Mouse (Mus musculus) heart, embryonic 14.5 days (tissue): Measurements from ENCODE around the gene Mlf2. TPM values are rescaled to one million over a fixed set of nuclear protein-coding genes. Genes with fewer than 3 reads are reported as not detected.

Experiments
- ATAC-seq: fragments of 200-750 bp; cut with Nextera tagmentation; 2 replicates; pipeline ENCODE4 v1.8.0; 2017; ENCODE audit warnings: low read depth, moderate TSS enrichment; ENCODE audit not compliant: insufficient number of reproducible peaks, insufficient read depth, low FRiP score
- H3K27ac ChIP-seq, 2 experiments: fragments of 200-500 bp in 1 of 2; fragments of 300-500 bp in 1 of 2; sonication (generic) in 1 of 2; replicated peaks in 1 of 2; 2 replicates each; pipeline ENCODE4 v1.5.1; 2012 to 2014; ENCODE audit warnings: low read depth in 2 of 2, low read length in 2 of 2, control low read depth in 1 of 2, mild to moderate bottlenecking in 1 of 2, mixed read lengths in 1 of 2; ENCODE audit not compliant: control insufficient read depth in 1 of 2, insufficient read depth in 1 of 2
- H3K27me3 ChIP-seq: fragments of 300-500 bp; sonication (generic); 2 replicates; pipeline ENCODE4 v1.6.1; 2014; ENCODE audit warnings: mild to moderate bottlenecking, low read length, control low read depth; ENCODE audit not compliant: control insufficient read depth, insufficient read depth
- H3K36me3 ChIP-seq: fragments of 300-500 bp; sonication (generic); 2 replicates; pipeline ENCODE4 v1.6.1; 2014; ENCODE audit warnings: mild to moderate bottlenecking, control low read depth, low read length, mixed read lengths; ENCODE audit not compliant: control insufficient read depth, insufficient read depth
- H3K4me1 ChIP-seq, 2 experiments: fragments of 200-500 bp in 1 of 2; fragments of 300-500 bp in 1 of 2; sonication (generic) in 1 of 2; 2 replicates each; pipeline ENCODE4 v1.6.1; 2012 to 2014; ENCODE audit warnings: low read length in 2 of 2, control low read depth in 1 of 2, mixed read lengths in 1 of 2; ENCODE audit not compliant: control insufficient read depth in 2 of 2, insufficient read depth in 2 of 2
- H3K4me2 ChIP-seq: fragments of 300-500 bp; sonication (generic); 2 replicates; pipeline ENCODE4 v1.6.1; 2014; ENCODE audit warnings: mild to moderate bottlenecking, low read length
- H3K4me3 ChIP-seq, 2 experiments: fragments of 200-500 bp in 1 of 2; fragments of 300-500 bp in 1 of 2; sonication (generic) in 1 of 2; 2 replicates each; pipeline ENCODE4 v1.5.1; 2012 to 2014; ENCODE audit warnings: low read length in 2 of 2, mild to moderate bottlenecking in 2 of 2, control low read depth in 1 of 2, low read depth in 1 of 2, moderate library complexity in 1 of 2; ENCODE audit not compliant: control insufficient read depth in 1 of 2, insufficient read depth in 1 of 2
- H3K9ac ChIP-seq: fragments of 300-500 bp; sonication (generic); 2 replicates; pipeline ENCODE4 v1.6.1; 2014; ENCODE audit warnings: mild to moderate bottlenecking, low read length
- H3K9me3 ChIP-seq: fragments of 300-500 bp; sonication (generic); 2 replicates; pipeline ENCODE4 v1.6.1; 2016; ENCODE audit warnings: low read length, control low read depth; ENCODE audit not compliant: control insufficient read depth
- WGBS: fragments of 180-500 bp; shearing (Covaris S2); extraction: QIAGEN DNeasy Blood & Tissue Kit; methylation state at CpG from one replicate; pipeline ENCODE4 v1.1.7; 2014; 5-methylcytosine and 5-hydroxymethylcytosine counted together
- polyA plus RNA-seq: library from polyadenylated mRNA; unstranded; fragments of >200 nt; fragmentation: Nextera tagmentation; extraction: Ambion mirVana; gene quantifications from 2 replicates; pipeline ENCODE4 v1.2.1, GENCODE M21; 2014

Mlf2 gene
- 364 and 365 TPM in 2 replicates for polyA plus RNA-seq

- Histone ChIP-seq H3K36me3 (peaks cover 35% of the 10 kb centered on the region), H3K4me3 (peak within 1 kb of the TSS; percentile 73 to 94), H3K9ac (peak within 1 kb of the TSS; percentile 96), H3K4me2 (peak within 1 kb of the TSS; percentile 74), H3K4me1 (peaks cover 11 to 22% of the 10 kb centered on the region in 2 experiments), H3K27me3 (no peaks in the 10 kb centered on the region), H3K9me3 (no peaks in the 10 kb centered on the region), H3K27ac (peak within 1 kb of the TSS; percentile 87 to 98)
- ATAC-seq: peak; percentile 92
- WGBS: under 1% methylated on average over 57 of the region's 64 CpGs
These were observed at the start of gene Mlf2 for GRCm38 (mm10) chr6:124930754-124931524. TSS of gene Mlf2 (plus strand) at chr6:124931386.

- Histone ChIP-seq H3K36me3 (no peaks in the 10 kb centered on the region), H3K4me2 (no peak overlapping the region), H3K27ac (no peak overlapping the region), H3K4me1 (peaks cover 2 to 3% of the 10 kb centered on the region in 2 experiments; a peak in 2 of 4 replicates), H3K4me3 (no peak overlapping the region), H3K9me3 (no peaks in the 10 kb centered on the region), H3K27me3 (no peaks in the 10 kb centered on the region), H3K9ac (no peak overlapping the region)
- WGBS: 89% methylated on average over 9 of the region's 9 CpGs
- no peak for ATAC-seq
These were observed 49.4 kb upstream of the Mlf2 start for GRCm38 (mm10) chr6:124881821-124882220.

- ATAC-seq: no peak
- no peaks in the 10 kb centered on the region for H3K27me3 ChIP-seq
- WGBS: 72% methylated on average over 10 of the region's 10 CpGs
These were observed 47.8 kb upstream of the Mlf2 start for GRCm38 (mm10) chr6:124883351-124883750.

GRCm38 (mm10) chr6:124884714-124885500 lies 46.3 kb upstream of the Mlf2 start:
- Histone ChIP-seq H3K36me3 (no peaks in the 10 kb centered on the region), H3K9me3 (no peaks in the 10 kb centered on the region), H3K4me3 (no peak overlapping the region), H3K27me3 (no peaks in the 10 kb centered on the region), H3K4me2 (no peak overlapping the region), H3K4me1 (peaks cover 2 to 3% of the 10 kb centered on the region in 2 experiments; a peak in 2 of 4 replicates), H3K27ac (peak overlapping the region; percentile 19 to 69; a peak in 3 of 4 replicates), H3K9ac (no peak overlapping the region)
- 49% methylated on average over 10 of the region's 10 CpGs for WGBS
- peak; percentile 78; the same call in 1 of the 2 replicates for ATAC-seq

More at GRCm38 (mm10) chr6:124883351-124883750, 47.8 kb upstream of the Mlf2 start:
- H3K4me3 ChIP-seq: no peak overlapping the region
- no peak overlapping the region for H3K9ac ChIP-seq
- H3K4me2 ChIP-seq: no peak overlapping the region
- no peak overlapping the region for H3K27ac ChIP-seq
- no peaks in the 10 kb centered on the region for H3K36me3 ChIP-seq
- H3K4me1 ChIP-seq: peaks cover 2 to 3% of the 10 kb centered on the region in 2 experiments; a peak in 2 of 4 replicates
- H3K9me3 ChIP-seq: no peaks in the 10 kb centered on the region

- 89% methylated on average over 8 of the region's 8 CpGs for WGBS
- H3K9me3 ChIP-seq: no peaks in the 10 kb centered on the region
- H3K27me3 ChIP-seq: no peaks in the 10 kb centered on the region
- no peak overlapping the region for H3K27ac ChIP-seq
- no peak for ATAC-seq
- H3K4me1 ChIP-seq: peaks cover 2 to 3% of the 10 kb centered on the region in 2 experiments; a peak in 2 of 4 replicates
- no peak overlapping the region for H3K9ac ChIP-seq
- no peak overlapping the region for H3K4me3 ChIP-seq
- H3K36me3 ChIP-seq: no peaks in the 10 kb centered on the region
- H3K4me2 ChIP-seq: no peak overlapping the region
These were observed 45.2 kb upstream of the Mlf2 start for GRCm38 (mm10) chr6:124885956-124886381.

- WGBS: 82% methylated on average over 9 of the region's 9 CpGs
- ATAC-seq: no peak
- Histone ChIP-seq H3K36me3 (no peaks in the 10 kb centered on the region), H3K4me3 (no peak within 1 kb of the TSS), H3K27ac (no peak within 1 kb of the TSS), H3K27me3 (no peaks in the 10 kb centered on the region), H3K4me1 (peaks cover 2 to 3% of the 10 kb centered on the region in 2 experiments; a peak in 2 of 4 replicates), H3K4me2 (no peak within 1 kb of the TSS), H3K9me3 (no peaks in the 10 kb centered on the region), H3K9ac (no peak within 1 kb of the TSS)
These were observed 43.2 kb upstream of the Mlf2 start, which contains the start of gene Cd4 for GRCm38 (mm10) chr6:124887986-124888385. TSS of gene Cd4 (minus strand) at chr6:124888221.

- no peak for ATAC-seq
- H3K9ac ChIP-seq: no peak overlapping the region
- peaks cover 2 to 3% of the 10 kb centered on the region in 2 experiments; a peak in 2 of 4 replicates for H3K4me1 ChIP-seq
- H3K36me3 ChIP-seq: no peaks in the 10 kb centered on the region
- no peaks in the 10 kb centered on the region for H3K27me3 ChIP-seq
- no peak overlapping the region for H3K4me2 ChIP-seq
- H3K27ac ChIP-seq: no peak overlapping the region
- WGBS: 85% methylated on average over 6 of the region's 6 CpGs
- H3K4me3 ChIP-seq: no peak overlapping the region
- H3K9me3 ChIP-seq: no peaks in the 10 kb centered on the region
These were observed 42.5 kb upstream of the Mlf2 start for GRCm38 (mm10) chr6:124888555-124889125.
